Mouse (Mus musculus): ENCODE results near the gene Ccl1.

Gene Ccl1

GRCm38 (mm10) chr11:82205221-82205620, 100.3 kb downstream of the Ccl1 start:
- no peak for DNase-seq (ENCODE audit: low spot score)

GRCm38 (mm10) chr11:82203706-82204105, 101.8 kb downstream of the Ccl1 start:
- no peak for DNase-seq (ENCODE audit: low spot score)

- DNase-seq (ENCODE audit: low spot score) = no peak
These were observed 107.7 kb downstream of the Ccl1 start for GRCm38 (mm10) chr11:82197774-82198173.

GRCm38 (mm10) chr11:82194980-82195379, 110.5 kb downstream of the Ccl1 start:
- no peak for DNase-seq (ENCODE audit: low spot score)

- DNase-seq (ENCODE audit: low spot score) = no peak
These were observed 111.7 kb downstream of the Ccl1 start for GRCm38 (mm10) chr11:82193826-82194225.

GRCm38 (mm10) chr11:82189782-82190563, 115.5 kb downstream of the Ccl1 start:
- DNase-seq (ENCODE audit: low spot score) = no peak

GRCm38 (mm10) chr11:82185684-82186083, 119.8 kb downstream of the Ccl1 start:
- DNase-seq (ENCODE audit: low spot score) = no peak

- DNase-seq (ENCODE audit: low spot score) = no peak
These were observed 122.1 kb downstream of the Ccl1 start for GRCm38 (mm10) chr11:82183281-82183935.

GRCm38 (mm10) chr11:82182401-82182800, 123.1 kb downstream of the Ccl1 start:
- no peak for DNase-seq (ENCODE audit: low spot score)

GRCm38 (mm10) chr11:82181331-82181730, 124.2 kb downstream of the Ccl1 start:
- no peak for DNase-seq (ENCODE audit: low spot score)

GRCm38 (mm10) chr11:82178161-82178560, 127.3 kb downstream of the Ccl1 start:
- no peak for DNase-seq (ENCODE audit: low spot score)

GRCm38 (mm10) chr11:82177711-82178110, 127.8 kb downstream of the Ccl1 start:
- no peak for DNase-seq (ENCODE audit: low spot score)

GRCm38 (mm10) chr11:82174794-82175193, 130.7 kb downstream of the Ccl1 start:
- peak; percentile 57 for DNase-seq (ENCODE audit: low spot score)

GRCm38 (mm10) chr11:82173491-82173890, 132.0 kb downstream of the Ccl1 start:
- DNase-seq (ENCODE audit: low spot score) = no peak

GRCm38 (mm10) chr11:82171316-82172071, 134.0 kb downstream of the Ccl1 start:
- no peak for DNase-seq (ENCODE audit: low spot score)

- no peak for DNase-seq (ENCODE audit: low spot score)
These were observed 136.0 kb downstream of the Ccl1 start for GRCm38 (mm10) chr11:82169456-82169855.

GRCm38 (mm10) chr11:82168308-82168707, 137.2 kb downstream of the Ccl1 start:
- DNase-seq (ENCODE audit: low spot score) = no peak

- no peak for DNase-seq (ENCODE audit: low spot score)
These were observed 142.2 kb downstream of the Ccl1 start for GRCm38 (mm10) chr11:82163285-82163684.

GRCm38 (mm10) chr11:82159126-82159525, 146.4 kb downstream of the Ccl1 start:
- no peak for DNase-seq (ENCODE audit: low spot score)

GRCm38 (mm10) chr11:82139492-82140094, 165.9 kb downstream of the Ccl1 start:
- DNase-seq (ENCODE audit: low spot score) = no peak

- DNase-seq (ENCODE audit: low spot score) = no peak
These were observed 169.3 kb downstream of the Ccl1 start for GRCm38 (mm10) chr11:82136196-82136595.

GRCm38 (mm10) chr11:82132977-82133376, 172.5 kb downstream of the Ccl1 start:
- no peak for DNase-seq (ENCODE audit: low spot score)
